Mouse (Mus musculus) MEL (cell line): ENCODE data around the gene Btn2a2. TPM values are rescaled to one million over a fixed set of nuclear protein-coding genes. Genes with fewer than 3 reads are reported as not detected.

Experiments used
- DNase-seq: peaks from one replicate; pipeline ENCODE4 v3.0.0; 2011; ENCODE audit warnings: low read depth, low spot score
- H3K27ac ChIP-seq: 2 replicates; pipeline ENCODE4 v1.5.1; 2012; ENCODE audit warnings: low read depth, mild to moderate bottlenecking, control low read depth, low read length, moderate library complexity; ENCODE audit not compliant: control insufficient read depth
- H3K27me3 ChIP-seq, 2 experiments: fragments of 150-350 bp in 1 of 2; sonication (generic) in 1 of 2; 2 replicates each; pipeline ENCODE4 v1.6.1; 2012; ENCODE audit warnings: low read length in 2 of 2, mild to moderate bottlenecking in 2 of 2, improper control_type of control experiment in 1 of 2, moderate library complexity in 1 of 2; ENCODE audit not compliant: insufficient read depth in 2 of 2, control insufficient read depth in 1 of 2
- H3K36me3 ChIP-seq, 2 experiments: 2 replicates each; pipeline ENCODE4 v1.6.1; 2012 to 2014; ENCODE audit warnings: low read length in 2 of 2, improper control_type of control experiment in 1 of 2, inconsistent platforms in 1 of 2, mild to moderate bottlenecking in 1 of 2; ENCODE audit not compliant: insufficient read depth in 2 of 2, control insufficient read depth in 1 of 2
- H3K4me1 ChIP-seq, 2 experiments: fragments of 150-350 bp in 1 of 2; sonication (generic) in 1 of 2; 2 replicates each; pipeline ENCODE4 v1.6.1; 2012; ENCODE audit warnings: low read length in 2 of 2, improper control_type of control experiment in 1 of 2, mild to moderate bottlenecking in 1 of 2; ENCODE audit not compliant: insufficient read depth in 2 of 2, control insufficient read depth in 1 of 2
- H3K4me3 ChIP-seq, 2 experiments: fragments of 150-350 bp in 1 of 2; sonication (generic) in 1 of 2; 2 replicates each; pipeline ENCODE4 v1.5.1; 2012; ENCODE audit warnings: low read depth in 2 of 2, low read length in 2 of 2, mild to moderate bottlenecking in 2 of 2, moderate library complexity in 2 of 2, control low read depth in 1 of 2, improper control_type of control experiment in 1 of 2; ENCODE audit not compliant: control insufficient read depth in 1 of 2, insufficient read depth in 1 of 2
- H3K79me2 ChIP-seq: 2 replicates; pipeline ENCODE4 v1.6.1; 2012; ENCODE audit warnings: mild to moderate bottlenecking, low read length, moderate library complexity; ENCODE audit not compliant: control insufficient read depth, poor library complexity, insufficient read depth
- H3K9ac ChIP-seq: 2 replicates; pipeline ENCODE4 v1.6.1; 2012; ENCODE audit warnings: low read depth, mild to moderate bottlenecking, control low read depth, low read length, moderate library complexity; ENCODE audit not compliant: control insufficient read depth, poor library complexity, severe bottlenecking
- H3K9me3 ChIP-seq: fragments of 150-350 bp; sonication (generic); replicated peaks from 2 replicates; pipeline ENCODE4 v1.6.1; 2012; ENCODE audit warnings: mild to moderate bottlenecking, low read length, improper control_type of control experiment, moderate library complexity; ENCODE audit not compliant: insufficient read depth
- BHLHE40 ChIP-seq: IDR thresholded peaks from 2 replicates; pipeline ENCODE4 v1.6.1; 2012; ENCODE audit warnings: low read depth, mild to moderate bottlenecking, inconsistent platforms, low read length, improper control_type of control experiment, borderline replicate concordance
- CHD2 ChIP-seq: IDR thresholded peaks from 2 replicates; pipeline ENCODE4 v1.6.1; 2011; ENCODE audit warnings: low read length, improper control_type of control experiment
- E2F4 ChIP-seq: IDR thresholded peaks from 2 replicates; pipeline ENCODE4 v1.6.1; 2011; ENCODE audit warnings: low read depth, low read length, improper control_type of control experiment, borderline replicate concordance
- ELF1 ChIP-seq: IDR thresholded peaks from 2 replicates; pipeline ENCODE4 v1.6.1; 2014; ENCODE audit warnings: low read depth, mild to moderate bottlenecking, inconsistent platforms, low read length, improper control_type of control experiment, moderate library complexity
- GATA1 ChIP-seq: IDR thresholded peaks from 2 replicates; pipeline ENCODE4 v1.6.1; 2011; ENCODE audit warnings: low read depth, low read length, improper control_type of control experiment
- JUND ChIP-seq: IDR thresholded peaks from 2 replicates; pipeline ENCODE4 v1.6.1; 2011; ENCODE audit warnings: low read depth, mild to moderate bottlenecking, improper control_type of control experiment, low read length
- MAFK ChIP-seq: IDR thresholded peaks from 2 replicates; pipeline ENCODE4 v1.6.1; 2011; ENCODE audit warnings: low read depth, mild to moderate bottlenecking, low read length, improper control_type of control experiment, borderline replicate concordance
- MAZ ChIP-seq: IDR thresholded peaks from 2 replicates; pipeline ENCODE4 v1.6.1; 2012; ENCODE audit warnings: low read depth, mild to moderate bottlenecking, inconsistent platforms, low read length, improper control_type of control experiment
- MEF2A ChIP-seq: IDR thresholded peaks from 2 replicates; pipeline ENCODE4 v1.6.1; 2014; ENCODE audit warnings: low read depth, mild to moderate bottlenecking, inconsistent platforms, low read length, improper control_type of control experiment; ENCODE audit not compliant: poor library complexity, insufficient replicate concordance, severe bottlenecking; ENCODE audit errors: extremely low read depth
- MYB ChIP-seq: IDR thresholded peaks from 2 replicates; pipeline ENCODE4 v1.6.1; 2011; ENCODE audit warnings: mild to moderate bottlenecking, low read depth, low read length, improper control_type of control experiment
- POLR2AphosphoS2 ChIP-seq: IDR thresholded peaks from 2 replicates; pipeline ENCODE4 v1.6.1; 2011; ENCODE audit warnings: low read length, improper control_type of control experiment
- POLR2AphosphoS5 ChIP-seq: IDR thresholded peaks from 2 replicates; pipeline ENCODE4 v1.6.1; 2012; ENCODE audit warnings: low read depth, borderline replicate concordance, mild to moderate bottlenecking, inconsistent platforms, low read length, moderate library complexity, mixed read lengths
- SIN3A ChIP-seq: IDR thresholded peaks from 2 replicates; pipeline ENCODE4 v1.6.1; 2012; ENCODE audit warnings: low read length, improper control_type of control experiment, inconsistent platforms
- TAL1 ChIP-seq: IDR thresholded peaks from 2 replicates; pipeline ENCODE4 v1.6.1; 2012; ENCODE audit warnings: mild to moderate bottlenecking, inconsistent platforms, low read length, moderate library complexity, mixed read lengths
- TBP ChIP-seq: IDR thresholded peaks from 2 replicates; pipeline ENCODE4 v1.8.0; 2011; ENCODE audit warnings: low read depth, low read length, improper control_type of control experiment
- ZMIZ1 ChIP-seq: IDR thresholded peaks from 2 replicates; pipeline ENCODE4 v1.6.1; 2012; ENCODE audit warnings: low read depth, mild to moderate bottlenecking, inconsistent platforms, low read length, improper control_type of control experiment, moderate library complexity
- polyA plus RNA-seq, 2 experiments: library from polyadenylated mRNA; stranded (reverse) in 1 of 2; unstranded in 1 of 2; fragments of >175 nt in 1 of 2; fragments of >200 nt in 1 of 2; gene quantifications; 2 replicates each; pipeline versions ENCODE4 v1.2.1 to v1.2.4; 2012; ENCODE audit warnings: low replicate concordance in 2 of 2, low read depth in 1 of 2; ENCODE audit not compliant: insufficient read length in 2 of 2, insufficient read depth in 1 of 2, missing spikeins in 1 of 2
- total RNA-seq: library from RNA; depleted of rRNA; stranded (reverse); fragments of 300-350 nt; gene quantifications from 2 replicates; pipeline ENCODE4 v1.2.3, GENCODE M21; 2012

The Btn2a2 gene
- total and polyA plus RNA-seq, 3 experiments: not detected

DNA sequence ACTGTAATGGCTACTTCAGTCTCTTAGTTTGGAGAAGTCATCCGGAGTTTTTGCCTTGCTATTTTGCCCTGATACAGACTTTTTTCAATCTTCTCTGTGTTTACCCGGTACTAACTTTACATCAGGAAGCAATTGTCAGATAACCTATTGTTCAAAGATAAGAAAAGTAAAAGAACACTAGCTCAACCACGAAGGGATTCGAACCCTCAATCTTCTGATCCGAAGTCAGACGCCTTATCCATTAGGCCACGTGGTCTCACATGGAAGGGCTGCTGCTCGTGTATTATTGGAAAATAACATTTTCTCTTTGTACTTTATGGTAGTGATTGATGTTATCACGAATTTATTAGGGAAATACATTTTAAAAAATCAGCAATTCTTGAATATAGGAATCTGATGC is 15.1 kb upstream of the Btn2a2 start:
- DNase-seq: peak; percentile 83
- no peaks in the 10 kb centered on the region for H3K9me3 ChIP-seq
- H3K79me2 ChIP-seq: no peaks in the 10 kb centered on the region
- H3K36me3 ChIP-seq: peaks cover 0 to 12% of the 10 kb centered on the region in 2 experiments; a peak in 2 of 4 replicates
- peaks cover 0 to 10% of the 10 kb centered on the region in 2 experiments; a peak in 1 of 4 replicates for H3K4me1 ChIP-seq
- no peak overlapping the region for H3K27ac ChIP-seq
- no peaks in the 10 kb centered on the region for H3K27me3 ChIP-seq
- H3K9ac ChIP-seq: no peak overlapping the region
- peak overlapping the region; percentile 4 to 28 for H3K4me3 ChIP-seq
- TF ChIP-seq POLR2AphosphoS5: no peak
- TF ChIP-seq GATA1: peak; percentile 96
- peak; percentile 100 for TF ChIP-seq TBP

DNA sequence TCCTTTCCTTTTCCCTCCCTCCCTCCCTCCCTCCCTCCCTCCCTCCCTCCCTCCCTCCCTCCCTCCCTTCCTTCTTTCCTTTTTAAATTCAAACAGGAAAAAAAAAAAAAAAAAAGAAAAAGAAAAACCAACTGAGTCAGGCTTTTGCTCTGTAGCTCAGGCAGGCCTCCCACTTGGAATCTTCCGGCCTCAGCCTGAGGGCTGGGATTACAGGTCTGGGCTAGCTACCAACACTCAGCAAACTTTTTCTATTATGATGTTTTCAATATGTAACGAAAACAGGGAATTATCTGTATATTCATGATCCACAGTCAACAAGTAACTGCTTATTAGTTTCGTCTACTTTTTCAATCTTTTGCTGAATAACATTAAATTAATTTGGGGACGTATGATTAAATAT is 14.3 kb upstream of the Btn2a2 start:
- no peaks in the 10 kb centered on the region for H3K9me3 ChIP-seq
- peaks cover 0 to 10% of the 10 kb centered on the region in 2 experiments; a peak in 1 of 4 replicates for H3K4me1 ChIP-seq
- no peaks in the 10 kb centered on the region for H3K79me2 ChIP-seq
- H3K4me3 ChIP-seq: peak overlapping the region; percentile 4 to 43; a peak in 3 of 4 replicates
- peak; percentile 43 for DNase-seq
- H3K27ac ChIP-seq: no peak overlapping the region
- peak overlapping the region; percentile 38; the same call in 1 of the 2 replicates for H3K9ac ChIP-seq
- H3K36me3 ChIP-seq: peaks cover 0 to 12% of the 10 kb centered on the region in 2 experiments; a peak in 2 of 4 replicates
- H3K27me3 ChIP-seq: no peaks in the 10 kb centered on the region
- no peak for TF ChIP-seq JUND
- TF ChIP-seq MYB: no peak
- no peak for TF ChIP-seq E2F4
- no peak for TF ChIP-seq CHD2
- TF ChIP-seq MEF2A: no peak
- TF ChIP-seq BHLHE40: no peak
- no peak for TF ChIP-seq ELF1
- TF ChIP-seq SIN3A: no peak
- TF ChIP-seq MAFK: no peak
- no peak for TF ChIP-seq ZMIZ1
- TF ChIP-seq MAZ: no peak
- no peak for TF ChIP-seq POLR2AphosphoS2
- TF ChIP-seq TAL1: no peak
